Comparison of ENCODE assay signal across 8 mouse cellular contexts in the genomic region with DNA sequence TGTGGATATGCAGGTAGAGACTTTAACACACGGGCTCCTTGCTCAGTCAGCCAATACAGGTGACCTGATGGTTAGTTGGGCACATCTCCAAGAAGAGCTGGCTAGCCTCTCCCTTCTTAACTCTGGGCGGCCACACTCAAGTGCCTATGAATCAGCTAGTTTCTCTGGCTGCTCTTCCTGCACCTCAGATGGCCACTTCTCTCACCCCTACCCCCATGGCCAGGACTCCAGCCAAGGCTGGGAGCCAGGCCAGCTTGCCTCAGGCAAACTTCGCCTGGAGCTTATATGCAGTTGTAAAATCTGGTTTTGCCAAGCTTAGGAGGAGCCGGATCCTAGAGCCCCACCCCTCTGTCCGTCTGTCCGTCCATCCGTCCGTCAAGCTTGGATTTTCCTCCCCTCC. TPM values are rescaled to one million over a fixed set of nuclear protein-coding genes. Genes with fewer than 3 reads are reported as not detected.
A peak's percentile ranks its signal among the peaks of the same experiment; 100 is the strongest.
DNase-seq lines count a peak whose midpoint lies in the region; ATAC-seq and TF ChIP-seq lines count a peak whose summit lies in the region.

No protein-coding gene starts in this region.

- peaks cover 22% of the 10 kb centered on the region; the same call in 1 of the 2 replicates for H3K27me3 ChIP-seq in heart, embryonic 13.5 days (replicated peaks)
- peaks cover 9% of the 10 kb centered on the region; the same call in 1 of the 2 replicates for H3K27me3 ChIP-seq in kidney, postnatal 0 days (ENCODE audit: insufficient read depth, low read length)

- peaks cover 12% of the 10 kb centered on the region for H3K36me3 ChIP-seq in heart, embryonic 13.5 days
- H3K36me3 ChIP-seq in kidney, postnatal 0 days (ENCODE audit: insufficient read depth, low read length), result peaks cover 3% of the 10 kb centered on the region; the same call in 1 of the 2 replicates

- peak overlapping the region; percentile 92 for H3K4me2 ChIP-seq in heart, embryonic 13.5 days
- H3K4me2 ChIP-seq in kidney, postnatal 0 days (ENCODE audit: low read length), result peak overlapping the region; percentile 76

- peak overlapping the region; percentile 45; the same call in 1 of the 2 replicates for H3K4me3 ChIP-seq in cortical plate, adult 2 months (ENCODE audit: insufficient read depth, low read length)
- peak overlapping the region; percentile 76 for H3K4me3 ChIP-seq in heart, embryonic 13.5 days
- H3K4me3 ChIP-seq in kidney, postnatal 0 days (replicated peaks; ENCODE audit: low read depth, low read length), result peak overlapping the region; percentile 56

- ATAC-seq in heart, embryonic 13.5 days (ENCODE audit: extremely low read depth, insufficient number of reproducible peaks, low FRiP score, low TSS enrichment), result no peak
- ATAC-seq in kidney, postnatal 0 days (replicated peaks; ENCODE audit: low FRiP score, low read depth), result no peak
- ATAC-seq in erythroblast, adult 5-6 weeks (replicated peaks; ENCODE audit: low FRiP score, poor library complexity, severe bottlenecking), result no peak

- no peak for TF ChIP-seq CTCF in cortical plate, adult 2 months (IDR thresholded peaks at IDR 0.05; ENCODE audit: extremely low read depth, insufficient read depth, low read length)
- no peak for TF ChIP-seq CTCF in kidney, postnatal 0 days (IDR thresholded peaks at IDR 0.05; ENCODE audit: low read depth)

- H3K9me3 ChIP-seq in heart, embryonic 13.5 days, result no peaks in the 10 kb centered on the region
- H3K9me3 ChIP-seq in kidney, postnatal 0 days (replicated peaks; ENCODE audit: low read length), result no peaks in the 10 kb centered on the region

- peak; percentile 48 for DNase-seq in right cerebral cortex, adult 18-20 months
- DNase-seq in right cerebral cortex, postnatal 14 days, result no peak
- peak; percentile 16 for DNase-seq in kidney, postnatal 0 days (ENCODE audit: low spot score)
- DNase-seq in lung, postnatal 4 days, result peak; percentile 80 to 92
- peak; percentile 74 to 78 for DNase-seq in urinary bladder, postnatal 4 days (ENCODE audit: low spot score in 2 of 2)

- no peak for TF ChIP-seq POLR2A in cortical plate, adult 2 months (IDR thresholded peaks at IDR 0.05; ENCODE audit: extremely low read depth, insufficient read depth, low read length)

- H3K9ac ChIP-seq in heart, embryonic 13.5 days, result peak overlapping the region; percentile 93
- peak overlapping the region; percentile 69; the same call in 1 of the 2 replicates for H3K9ac ChIP-seq in kidney, postnatal 0 days (ENCODE audit: low read depth, low read length)

- peaks cover 2% of the 10 kb centered on the region; the same call in 1 of the 2 replicates for H3K4me1 ChIP-seq in cortical plate, adult 2 months (ENCODE audit: control insufficient read depth, insufficient read depth, low read length)
- H3K4me1 ChIP-seq in heart, embryonic 13.5 days, result peaks cover 74% of the 10 kb centered on the region
- peaks cover 22% of the 10 kb centered on the region; the same call in 1 of the 2 replicates for H3K4me1 ChIP-seq in kidney, postnatal 0 days (replicated peaks; ENCODE audit: insufficient read depth, low read length)

- WGBS in heart, embryonic 13.5 days, result 39% methylated on average over 8 of the region's 8 CpGs
- WGBS in kidney, postnatal 0 days, result 28% methylated on average over 8 of the region's 8 CpGs

- no peak overlapping the region for H3K27ac ChIP-seq in cortical plate, adult 2 months (ENCODE audit: insufficient read depth, low read length)
- H3K27ac ChIP-seq in heart, embryonic 13.5 days (replicated peaks), result peak overlapping the region; percentile 92
- no peak overlapping the region for H3K27ac ChIP-seq in kidney, postnatal 0 days

RNA-seq across cellular contexts. Expression of a gene that starts 1.7 kb away (rescaled TPM):
- 21.8 and 22.2 TPM in 2 replicates for polyA plus RNA-seq in cortical plate, adult 2 months (2012; rRNA removed)
- 74.1 and 78.4 TPM in 2 replicates for polyA plus RNA-seq in heart, embryonic 13.5 days (2015; fragmentation: Nextera tagmentation; extraction: Ambion mirVana)
- polyA plus RNA-seq in kidney, postnatal 0 days (2015; fragmentation: Nextera tagmentation; extraction: Ambion mirVana), result 85.6 and 91.1 TPM in 2 replicates
- 3.8 TPM in 1 of 2 replicates, not detected in the other for total RNA-seq in erythroblast, adult 5-6 weeks (2015; ENCODE audit: low replicate concordance)
- total RNA-seq in erythroblast, adult 5-6 weeks (2017; ENCODE audit: low replicate concordance), result 0.28 TPM in 1 of 2 replicates, not detected in the other
